Mouse (Mus musculus) v-Abl transformed pro-B cells (cell line): ENCODE results near the gene Olfr394.
"Not testable (repeated sequence)": the region's sequence is repeated elsewhere in the genome, so short reads cannot be mapped to it uniquely, and the experiment has no call there.

Source experiments
- in situ Hi-C, 2 experiments: fragments of 400-800 bp; cut with MboI; formaldehyde crosslinking; loops; one replicate each; pipeline ENCODE4 v1.15.1; 2025; ENCODE audit not compliant: unreplicated experiment in 2 of 2

The Olfr394 gene

GRCm38 (mm10) chr11:73890671-73891070 is at the start of gene Olfr394:
Olfr394 (minus strand) TSS chr11:73890771.
- in situ Hi-C loops = no loop called here

GRCm38 (mm10) chr11:73936377-73936776 is 45.8 kb upstream of the Olfr394 start, which contains the start of gene Olfr23:
Olfr23 (plus strand) TSS chr11:73936677.
- in situ Hi-C loops = no loop called here

GRCm38 (mm10) chr11:73909199-73909598 is 18.6 kb upstream of the Olfr394 start, which contains the start of gene Olfr395:
Olfr395 (minus strand) TSS chr11:73909299.
- in situ Hi-C loops = not testable (repeated sequence)

GRCm38 (mm10) chr11:73851354-73851753 is 39.2 kb downstream of the Olfr394 start, which contains the start of gene Olfr393:
Olfr393 (minus strand) TSS chr11:73851454.
- in situ Hi-C loops = no loop called here
